Mouse (Mus musculus): ENCODE measurements around the gene Cox6b2.

Cox6b2 gene

GRCm38 (mm10) chr7:4752821-4753570 lies at the start of gene Cox6b2:
Gene Cox6b2, minus strand, starts transcription at chr7:4753094.
- peak; percentile 76 for DNase-seq (ENCODE audit: low spot score)

GRCm38 (mm10) chr7:4802247-4802646 lies 49.4 kb upstream of the Cox6b2 start:
- DNase-seq (ENCODE audit: low spot score), result no peak

- DNase-seq (ENCODE audit: low spot score), result peak; percentile 30
Observed at GRCm38 (mm10) chr7:4795767-4796433, 43.0 kb upstream of the Cox6b2 start.

- no peak for DNase-seq (ENCODE audit: low spot score)
Observed at GRCm38 (mm10) chr7:4794631-4795168, 41.8 kb upstream of the Cox6b2 start.

GRCm38 (mm10) chr7:4793674-4794073 lies 40.8 kb upstream of the Cox6b2 start:
- no peak for DNase-seq (ENCODE audit: low spot score)

GRCm38 (mm10) chr7:4793248-4793647 lies 40.4 kb upstream of the Cox6b2 start:
- DNase-seq (ENCODE audit: low spot score), result peak; percentile 24

GRCm38 (mm10) chr7:4792278-4793212 lies 39.7 kb upstream of the Cox6b2 start, which contains the start of gene Rpl28:
Gene Rpl28, plus strand, starts transcription at chr7:4792874.
- peak; percentile 96 for DNase-seq (ENCODE audit: low spot score)

- peak; percentile 27 for DNase-seq (ENCODE audit: low spot score)
Observed at GRCm38 (mm10) chr7:4789436-4789935, 36.6 kb upstream of the Cox6b2 start, which contains the start of gene Tmem238. Gene Tmem238, minus strand, starts transcription at chr7:4789656.

GRCm38 (mm10) chr7:4788499-4789435 lies 35.9 kb upstream of the Cox6b2 start:
- DNase-seq (ENCODE audit: low spot score), result peak; percentile 55

- DNase-seq (ENCODE audit: low spot score), result no peak
Observed at GRCm38 (mm10) chr7:4783667-4784268, 30.9 kb upstream of the Cox6b2 start.

- DNase-seq (ENCODE audit: low spot score), result no peak
Observed at GRCm38 (mm10) chr7:4782759-4783158, 29.9 kb upstream of the Cox6b2 start, which contains the start of the genes Il11 and Tmem190. Gene Il11, minus strand, starts transcription at chr7:4782859. Gene Tmem190, plus strand, starts transcription at chr7:4782937.

GRCm38 (mm10) chr7:4782130-4782529 lies 29.2 kb upstream of the Cox6b2 start:
- DNase-seq (ENCODE audit: low spot score), result no peak

- DNase-seq (ENCODE audit: low spot score), result no peak
Observed at GRCm38 (mm10) chr7:4779921-4780320, 27.0 kb upstream of the Cox6b2 start.

- DNase-seq (ENCODE audit: low spot score), result no peak
Observed at GRCm38 (mm10) chr7:4777851-4778637, 25.1 kb upstream of the Cox6b2 start.

- no peak for DNase-seq (ENCODE audit: low spot score)
Observed at GRCm38 (mm10) chr7:4776861-4777830, 24.3 kb upstream of the Cox6b2 start.

GRCm38 (mm10) chr7:4776131-4776530 lies 23.2 kb upstream of the Cox6b2 start:
- DNase-seq (ENCODE audit: low spot score), result no peak

GRCm38 (mm10) chr7:4771202-4771601 lies 18.3 kb upstream of the Cox6b2 start, which contains the start of gene Fam71e2:
Gene Fam71e2, minus strand, starts transcription at chr7:4771302.
- no peak for DNase-seq (ENCODE audit: low spot score)
